Mouse (Mus musculus): ENCODE measurements around the gene Tsc22d1. TPM values are rescaled to one million over a fixed set of nuclear protein-coding genes. Genes with fewer than 3 reads are reported as not detected.

Gene Tsc22d1
- polyA plus RNA-seq, 1 experiment from 2014 or later, result 908 TPM

DNA sequence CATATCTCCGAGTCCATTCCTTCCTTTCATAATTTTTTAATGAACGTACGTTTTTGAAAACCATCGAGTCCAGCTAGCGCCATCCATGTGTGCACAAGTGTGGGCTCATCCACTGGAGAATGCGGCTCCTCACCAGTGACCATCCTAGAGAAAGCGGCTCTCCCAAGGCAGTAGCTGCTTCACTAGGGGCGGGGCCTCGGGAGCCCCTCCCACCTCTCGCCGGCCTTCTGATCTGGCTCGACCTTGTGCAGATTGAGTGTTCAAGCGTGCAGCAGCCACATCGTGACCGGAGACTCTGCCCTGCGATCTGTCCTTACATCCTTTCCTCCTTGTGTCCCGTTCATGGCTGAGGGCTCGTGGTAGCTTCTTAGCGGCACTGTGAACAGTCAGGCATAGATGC lies 56.5 kb downstream of the Tsc22d1 start:
- no peak overlapping the region for H3K4me3 ChIP-seq (replicated peaks)
- 57% methylated on average over 19 of the region's 19 CpGs for WGBS
- no peak overlapping the region for H3K9ac ChIP-seq
- H3K27ac ChIP-seq, result no peak overlapping the region
- H3K9me3 ChIP-seq (replicated peaks), result no peaks in the 10 kb centered on the region
- no peak overlapping the region; the same call in 1 of the 2 replicates for H3K4me2 ChIP-seq
- 0 out of 2 replicates have a peak, but pooled peaks have one; percentile 9 for ATAC-seq (replicated peaks; ENCODE audit: low FRiP score)
- H3K36me3 ChIP-seq, result peaks cover 7% of the 10 kb centered on the region; the same call in 1 of the 2 replicates
- H3K4me1 ChIP-seq, result peaks cover 35% of the 10 kb centered on the region
- no peaks in the 10 kb centered on the region for H3K27me3 ChIP-seq

- peaks cover 31% of the 10 kb centered on the region for H3K4me1 ChIP-seq
- ATAC-seq (replicated peaks; ENCODE audit: low FRiP score), result no peak
- H3K4me2 ChIP-seq, result no peak overlapping the region
- no peak overlapping the region for H3K9ac ChIP-seq
- no peaks in the 10 kb centered on the region for H3K27me3 ChIP-seq
- no peaks in the 10 kb centered on the region for H3K9me3 ChIP-seq (replicated peaks)
- no peak overlapping the region for H3K27ac ChIP-seq
- 58% methylated on average over 8 of the region's 8 CpGs for WGBS
- no peak overlapping the region for H3K4me3 ChIP-seq (replicated peaks)
- H3K36me3 ChIP-seq, result peaks cover 7% of the 10 kb centered on the region; the same call in 1 of the 2 replicates
These were observed 57.7 kb downstream of the Tsc22d1 start for GRCm38 (mm10) chr14:76472487-76472886.

DNA sequence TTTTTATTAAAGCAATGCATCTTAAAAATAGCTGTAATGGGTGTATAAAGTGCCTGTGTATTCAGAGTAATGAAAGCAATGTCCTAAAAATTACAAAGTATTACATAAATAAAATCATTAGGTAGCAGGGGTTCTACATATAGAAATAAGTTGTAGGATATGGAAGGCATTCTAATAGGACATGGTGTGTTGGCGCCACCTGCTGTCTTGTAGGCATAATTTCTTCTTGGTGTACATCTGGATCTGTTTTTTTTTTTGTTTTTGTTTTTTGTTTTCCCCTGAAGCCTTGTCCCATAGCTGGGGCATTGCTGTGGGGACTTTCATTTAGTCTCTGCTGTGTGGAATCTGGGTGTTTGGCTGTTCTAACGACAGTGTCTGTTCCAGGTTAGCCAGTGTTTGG lies 58.6 kb downstream of the Tsc22d1 start:
- H3K9ac ChIP-seq, result no peak overlapping the region
- no peak overlapping the region for H3K4me2 ChIP-seq
- H3K9me3 ChIP-seq (replicated peaks), result no peaks in the 10 kb centered on the region
- no peak overlapping the region for H3K27ac ChIP-seq
- H3K36me3 ChIP-seq, result peaks cover 7% of the 10 kb centered on the region; the same call in 1 of the 2 replicates
- 9% methylated on average over 2 of the region's 2 CpGs for WGBS
- no peaks in the 10 kb centered on the region for H3K27me3 ChIP-seq
- H3K4me3 ChIP-seq (replicated peaks), result no peak overlapping the region
- no peak for ATAC-seq (replicated peaks; ENCODE audit: low FRiP score)
- H3K4me1 ChIP-seq, result peaks cover 26% of the 10 kb centered on the region

GRCm38 (mm10) chr14:76474165-76474564 lies 59.4 kb downstream of the Tsc22d1 start:
- Histone ChIP-seq H3K36me3 (peaks cover 7% of the 10 kb centered on the region; the same call in 1 of the 2 replicates), H3K9ac (no peak overlapping the region), H3K27me3 (no peaks in the 10 kb centered on the region), H3K4me1 (peaks cover 20% of the 10 kb centered on the region), H3K4me3 (replicated peaks) (no peak overlapping the region), H3K27ac (no peak overlapping the region), H3K4me2 (no peak overlapping the region), H3K9me3 (replicated peaks) (no peaks in the 10 kb centered on the region)
- ATAC-seq (replicated peaks; ENCODE audit: low FRiP score), result no peak
- 74% methylated on average over 1 of the region's 1 CpGs for WGBS

- Histone ChIP-seq H3K4me2 (no peak overlapping the region), H3K9me3 (replicated peaks) (no peaks in the 10 kb centered on the region), H3K9ac (no peak overlapping the region), H3K27ac (no peak overlapping the region), H3K4me1 (peaks cover 22% of the 10 kb centered on the region), H3K27me3 (no peaks in the 10 kb centered on the region), H3K4me3 (replicated peaks) (no peak overlapping the region), H3K36me3 (peaks cover 7% of the 10 kb centered on the region; the same call in 1 of the 2 replicates)
- no peak for ATAC-seq (replicated peaks; ENCODE audit: low FRiP score)
- WGBS, result 32% methylated on average over 4 of the region's 4 CpGs
These were observed 62.0 kb downstream of the Tsc22d1 start for GRCm38 (mm10) chr14:76476770-76477169.

GRCm38 (mm10) chr14:76478076-76478475 lies 63.3 kb downstream of the Tsc22d1 start:
- Histone ChIP-seq H3K4me2 (no peak overlapping the region), H3K36me3 (0 out of 2 replicates have a peak, but pooled peaks cover under 1% of the 10 kb centered on the region), H3K4me1 (peaks cover 23% of the 10 kb centered on the region), H3K27ac (no peak overlapping the region), H3K4me3 (replicated peaks) (no peak overlapping the region), H3K9me3 (replicated peaks) (no peaks in the 10 kb centered on the region), H3K9ac (no peak overlapping the region), H3K27me3 (no peaks in the 10 kb centered on the region)
- WGBS, result 56% methylated on average over 2 of the region's 2 CpGs
- ATAC-seq (replicated peaks; ENCODE audit: low FRiP score), result peak; percentile 45; the same call in 1 of the 2 replicates

GRCm38 (mm10) chr14:76478616-76479015 lies 63.9 kb downstream of the Tsc22d1 start:
- Histone ChIP-seq H3K9ac (no peak overlapping the region), H3K4me2 (no peak overlapping the region), H3K36me3 (no peaks in the 10 kb centered on the region), H3K27me3 (no peaks in the 10 kb centered on the region), H3K4me3 (replicated peaks) (no peak overlapping the region), H3K4me1 (peaks cover 23% of the 10 kb centered on the region), H3K27ac (no peak overlapping the region), H3K9me3 (replicated peaks) (no peaks in the 10 kb centered on the region)
- WGBS, result 54% methylated on average over 6 of the region's 6 CpGs
- ATAC-seq (replicated peaks; ENCODE audit: low FRiP score), result no peak

GRCm38 (mm10) chr14:76479867-76480266 lies 65.1 kb downstream of the Tsc22d1 start:
- no peak overlapping the region for H3K9ac ChIP-seq
- no peak for ATAC-seq (replicated peaks; ENCODE audit: low FRiP score)
- 23% methylated on average over 6 of the region's 6 CpGs for WGBS

GRCm38 (mm10) chr14:76480507-76480906 lies 65.7 kb downstream of the Tsc22d1 start:
- Histone ChIP-seq H3K4me1 (peaks cover 23% of the 10 kb centered on the region), H3K27me3 (no peaks in the 10 kb centered on the region), H3K4me3 (replicated peaks) (no peak overlapping the region), H3K4me2 (no peak overlapping the region), H3K9ac (no peak overlapping the region), H3K36me3 (no peaks in the 10 kb centered on the region), H3K9me3 (replicated peaks) (no peaks in the 10 kb centered on the region), H3K27ac (peak overlapping the region; percentile 45; the same call in 1 of the 2 replicates)
- WGBS, result 67% methylated on average over 11 of the region's 11 CpGs
- ATAC-seq (replicated peaks; ENCODE audit: low FRiP score), result no peak

More at GRCm38 (mm10) chr14:76479867-76480266, 65.1 kb downstream of the Tsc22d1 start:
- Histone ChIP-seq H3K36me3 (no peaks in the 10 kb centered on the region), H3K4me2 (no peak overlapping the region), H3K27ac (peak overlapping the region; percentile 45; the same call in 1 of the 2 replicates), H3K4me1 (peaks cover 23% of the 10 kb centered on the region), H3K4me3 (replicated peaks) (no peak overlapping the region), H3K27me3 (no peaks in the 10 kb centered on the region), H3K9me3 (replicated peaks) (no peaks in the 10 kb centered on the region)

GRCm38 (mm10) chr14:76483701-76484100 lies 68.9 kb downstream of the Tsc22d1 start:
- H3K36me3 ChIP-seq, result no peaks in the 10 kb centered on the region
- no peaks in the 10 kb centered on the region for H3K9me3 ChIP-seq (replicated peaks)
- H3K4me2 ChIP-seq, result no peak overlapping the region
- no peak overlapping the region for H3K9ac ChIP-seq
- no peak overlapping the region for H3K27ac ChIP-seq
- no peak overlapping the region for H3K4me3 ChIP-seq (replicated peaks)
- ATAC-seq (replicated peaks; ENCODE audit: low FRiP score), result no peak
- peaks cover 34% of the 10 kb centered on the region for H3K4me1 ChIP-seq
- 87% methylated on average over 1 of the region's 1 CpGs for WGBS
- no peaks in the 10 kb centered on the region for H3K27me3 ChIP-seq

GRCm38 (mm10) chr14:76487609-76488008 lies 72.8 kb downstream of the Tsc22d1 start:
- 75% methylated on average over 16 of the region's 16 CpGs for WGBS
- Histone ChIP-seq H3K4me3 (replicated peaks) (no peak overlapping the region), H3K4me2 (no peak overlapping the region), H3K4me1 (peaks cover 27% of the 10 kb centered on the region), H3K9me3 (replicated peaks) (no peaks in the 10 kb centered on the region), H3K36me3 (no peaks in the 10 kb centered on the region), H3K27ac (peak overlapping the region; percentile 78), H3K27me3 (no peaks in the 10 kb centered on the region), H3K9ac (no peak overlapping the region)
- peak; percentile 37; the same call in 1 of the 2 replicates for ATAC-seq (replicated peaks; ENCODE audit: low FRiP score)

GRCm38 (mm10) chr14:76488101-76489044 lies 73.6 kb downstream of the Tsc22d1 start:
- peak; percentile 65 for ATAC-seq (replicated peaks; ENCODE audit: low FRiP score)
- Histone ChIP-seq H3K27me3 (no peaks in the 10 kb centered on the region), H3K4me2 (no peak overlapping the region), H3K27ac (peak overlapping the region; percentile 78), H3K9me3 (replicated peaks) (no peaks in the 10 kb centered on the region), H3K4me3 (replicated peaks) (no peak overlapping the region), H3K9ac (0 out of 2 replicates have a peak overlapping the region, but pooled peaks have one; percentile 4), H3K4me1 (peaks cover 27% of the 10 kb centered on the region), H3K36me3 (peaks cover 2% of the 10 kb centered on the region; the same call in 1 of the 2 replicates)
- 53% methylated on average over 18 of the region's 18 CpGs for WGBS

Data from kidney, embryonic 15.5 days (tissue).